Mouse (Mus musculus) limb, embryonic 11.5 days (tissue): ENCODE measurements around the gene Glrp1. TPM values are rescaled to one million over a fixed set of nuclear protein-coding genes. Genes with fewer than 3 reads are reported as not detected.
A peak's percentile ranks its signal among the peaks of the same experiment; 100 is the strongest.

ENCODE experiments used
- ATAC-seq: fragments of 200-750 bp; cut with Nextera tagmentation; 2 replicates; pipeline ENCODE4 v1.8.0; 2017; ENCODE audit warnings: low read depth; ENCODE audit not compliant: insufficient number of reproducible peaks, low FRiP score, low TSS enrichment
- DNase-seq: peaks from one replicate; pipeline ENCODE4 v3.0.0-alpha.2; 2015; ENCODE audit warnings: low spot score
- H3K27ac ChIP-seq: fragments of 300-500 bp; sonication (generic); replicated peaks from 2 replicates; pipeline ENCODE4 v1.5.1; 2014; ENCODE audit warnings: low read depth, mild to moderate bottlenecking, low read length
- H3K27me3 ChIP-seq: fragments of 300-500 bp; sonication (generic); 2 replicates; pipeline ENCODE4 v1.6.1; 2014; ENCODE audit warnings: mild to moderate bottlenecking, low read length, mixed read lengths; ENCODE audit not compliant: control insufficient read depth, insufficient read depth
- H3K36me3 ChIP-seq: fragments of 300-500 bp; sonication (generic); 2 replicates; pipeline ENCODE4 v1.6.1; 2014; ENCODE audit warnings: mild to moderate bottlenecking, low read length, moderate library complexity, mixed read lengths; ENCODE audit not compliant: control insufficient read depth, insufficient read depth
- H3K4me1 ChIP-seq: fragments of 300-500 bp; sonication (generic); 2 replicates; pipeline ENCODE4 v1.6.1; 2014; ENCODE audit warnings: low read length, mixed read lengths; ENCODE audit not compliant: control insufficient read depth, insufficient read depth
- H3K4me2 ChIP-seq: fragments of 300-500 bp; sonication (generic); 2 replicates; pipeline ENCODE4 v1.6.1; 2014; ENCODE audit warnings: low read depth, mild to moderate bottlenecking, moderate library complexity; ENCODE audit not compliant: severe bottlenecking
- H3K4me3 ChIP-seq: fragments of 300-500 bp; sonication (generic); 2 replicates; pipeline ENCODE4 v1.5.1; 2014; ENCODE audit warnings: low read depth, low read length
- H3K9ac ChIP-seq: fragments of 300-500 bp; sonication (generic); 2 replicates; pipeline ENCODE4 v1.6.1; 2014; ENCODE audit warnings: mild to moderate bottlenecking, low read length
- H3K9me3 ChIP-seq: fragments of 300-500 bp; sonication (generic); 2 replicates; pipeline ENCODE4 v1.6.1; 2016; ENCODE audit warnings: low read length; ENCODE audit not compliant: control insufficient read depth
- WGBS: fragments of 180-500 bp; shearing (Covaris S2); extraction: QIAGEN DNeasy Blood & Tissue Kit; methylation state at CpG from one replicate; pipeline ENCODE4 v1.1.7; 2014; 5-methylcytosine and 5-hydroxymethylcytosine counted together
- polyA plus RNA-seq: library from polyadenylated mRNA; unstranded; fragments of >200 nt; fragmentation: Nextera tagmentation; extraction: Ambion mirVana; gene quantifications from 2 replicates; pipeline ENCODE4 v1.2.1, GENCODE M21; 2014

The Glrp1 gene
- polyA plus RNA-seq, 1 experiment from 2014 or later = not detected

DNA sequence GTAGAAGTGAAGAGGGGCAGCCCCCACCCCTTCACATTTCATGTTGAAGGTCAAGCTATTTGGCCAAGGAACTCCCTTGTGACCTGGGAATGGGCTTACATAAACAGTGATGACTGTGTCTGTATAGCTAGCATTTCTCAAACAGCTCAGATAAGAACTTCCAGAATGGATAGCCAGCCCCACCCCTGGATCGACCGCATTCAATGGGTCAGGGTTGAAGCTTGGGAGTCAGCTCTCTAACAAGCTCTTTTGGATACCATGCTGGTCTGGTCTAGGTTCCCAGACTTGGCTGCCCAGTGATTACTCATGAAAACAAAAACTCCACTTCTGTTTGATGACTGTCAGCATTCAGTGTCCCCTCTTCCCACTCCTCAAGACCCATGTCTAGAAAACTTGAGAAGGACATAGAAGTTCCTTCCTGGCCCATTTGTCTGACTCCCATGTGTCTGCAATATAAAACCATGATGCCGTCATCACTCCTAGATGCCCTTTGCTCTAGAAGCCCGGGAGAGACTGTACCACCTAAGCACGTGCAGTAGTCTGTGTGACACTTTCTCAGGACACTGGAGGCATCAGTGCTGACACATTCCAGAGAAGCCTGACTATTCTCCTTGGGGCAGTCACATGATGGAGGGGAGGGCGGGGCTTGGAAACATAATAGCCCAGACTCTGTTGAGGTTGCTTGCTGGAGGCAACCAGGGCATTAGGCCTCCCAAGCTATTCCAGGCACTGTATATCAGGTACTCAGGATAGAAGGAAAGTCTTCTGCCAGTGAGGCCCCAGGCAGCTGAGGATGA, 45.6 kb downstream of the Glrp1 start:
- Histone ChIP-seq H3K4me3 (no peak overlapping the region), H3K27ac (no peak overlapping the region), H3K36me3 (no peaks in the 10 kb centered on the region), H3K9me3 (no peaks in the 10 kb centered on the region), H3K4me1 (no peaks in the 10 kb centered on the region), H3K4me2 (no peak overlapping the region), H3K9ac (no peak overlapping the region), H3K27me3 (no peaks in the 10 kb centered on the region)
- no peak for DNase-seq
- WGBS = 79% methylated on average over 6 of the region's 6 CpGs
- ATAC-seq = no peak

DNA sequence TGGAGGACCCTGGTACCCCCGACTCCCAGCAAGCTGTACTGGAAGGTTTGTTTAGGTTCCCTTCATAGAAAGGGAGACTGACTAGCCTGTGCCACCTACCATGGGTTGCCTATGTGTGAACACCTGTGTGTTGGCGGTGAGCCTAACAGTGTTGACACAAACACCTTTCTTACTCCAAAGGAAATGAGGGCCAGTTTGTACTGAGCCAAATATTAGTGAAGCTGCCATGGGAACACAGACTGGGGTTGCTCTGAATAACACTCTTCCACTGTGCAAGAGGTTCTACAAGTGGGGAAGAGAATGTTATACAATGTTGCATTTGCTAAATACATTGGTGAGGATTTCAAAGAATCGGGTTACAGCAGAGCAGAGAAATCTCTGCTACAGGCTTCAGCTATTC, 46.6 kb downstream of the Glrp1 start:
- no peak for ATAC-seq
- Histone ChIP-seq H3K9me3 (no peaks in the 10 kb centered on the region), H3K4me1 (no peaks in the 10 kb centered on the region), H3K27me3 (no peaks in the 10 kb centered on the region), H3K27ac (no peak overlapping the region), H3K4me3 (no peak overlapping the region), H3K4me2 (no peak overlapping the region), H3K36me3 (no peaks in the 10 kb centered on the region), H3K9ac (no peak overlapping the region)
- WGBS = 86% methylated on average over 3 of the region's 3 CpGs
- DNase-seq = no peak

DNA sequence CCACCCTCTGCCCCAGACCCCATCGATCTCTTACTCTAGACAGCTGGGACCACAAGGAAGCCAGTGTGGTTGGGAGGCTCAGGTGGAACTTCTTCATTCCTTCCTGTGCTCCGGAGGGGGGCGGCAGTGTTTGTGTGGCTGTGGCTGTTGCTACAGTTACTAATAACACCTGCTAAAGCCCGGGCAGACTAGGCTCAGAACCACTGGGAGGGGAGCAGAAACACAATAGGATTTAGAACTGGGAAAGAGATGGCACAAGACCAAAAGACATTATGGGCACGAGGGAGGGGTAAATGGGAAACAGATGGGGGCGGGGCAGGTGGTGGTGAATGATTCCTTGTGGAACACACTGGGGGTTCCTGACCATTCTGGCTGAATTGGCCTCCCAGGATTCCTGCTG, 47.4 kb downstream of the Glrp1 start:
- no peak for DNase-seq

DNA sequence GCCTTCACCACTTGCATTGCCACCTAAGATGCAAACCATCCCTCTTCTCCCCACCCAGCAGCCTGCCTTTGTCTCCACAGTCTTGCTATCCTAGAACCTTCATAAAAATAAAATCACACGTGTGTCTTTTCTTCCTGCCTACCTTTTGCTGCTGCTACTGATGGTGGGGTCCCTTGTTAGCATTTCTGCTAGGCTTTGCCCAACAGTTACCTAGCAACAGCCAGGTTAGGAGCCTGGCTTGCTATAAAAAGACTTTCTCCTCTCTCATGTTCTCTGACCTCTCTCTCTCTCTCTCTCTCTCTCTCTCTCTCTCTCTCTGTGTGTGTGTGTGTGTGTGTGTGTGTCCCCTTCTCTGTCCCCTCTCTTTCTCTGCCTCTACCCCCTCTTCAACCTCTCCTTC, 48.8 kb downstream of the Glrp1 start:
- Histone ChIP-seq H3K9ac (no peak overlapping the region), H3K27me3 (no peaks in the 10 kb centered on the region), H3K4me1 (no peaks in the 10 kb centered on the region), H3K36me3 (no peaks in the 10 kb centered on the region), H3K4me2 (no peak overlapping the region), H3K9me3 (no peaks in the 10 kb centered on the region), H3K27ac (no peak overlapping the region), H3K4me3 (no peak overlapping the region)
- ATAC-seq (no peak), DNase-seq (no peak)
- WGBS = 20% methylated on average over 1 of the region's 1 CpGs

More for the DNA sequence above, 47.4 kb downstream of the Glrp1 start:
- Histone ChIP-seq H3K4me2 (no peak overlapping the region), H3K27me3 (no peaks in the 10 kb centered on the region), H3K36me3 (no peaks in the 10 kb centered on the region), H3K9me3 (no peaks in the 10 kb centered on the region), H3K27ac (no peak overlapping the region), H3K9ac (no peak overlapping the region), H3K4me3 (no peak overlapping the region), H3K4me1 (no peaks in the 10 kb centered on the region)
- no peak for ATAC-seq
- WGBS = 40% methylated on average over 6 of the region's 6 CpGs

DNA sequence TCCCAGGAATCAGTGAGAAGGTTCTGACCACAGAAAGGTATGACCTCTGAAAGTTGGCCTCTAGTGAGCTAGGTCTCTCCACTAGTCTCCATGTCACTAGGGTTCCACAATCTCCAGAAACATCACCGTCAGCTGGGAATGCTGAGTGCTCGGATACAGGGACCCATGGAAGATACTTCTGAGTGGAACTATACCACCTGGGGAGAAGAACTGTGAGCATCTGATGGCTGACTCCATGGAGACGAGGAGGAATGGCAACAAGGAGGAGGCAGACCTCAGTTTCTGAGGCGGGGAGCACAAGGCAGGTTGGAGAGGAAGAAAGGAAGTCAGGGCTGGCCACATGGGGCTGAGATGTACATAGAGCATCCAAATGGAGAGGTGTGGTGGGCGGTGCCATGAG, 50.2 kb downstream of the Glrp1 start:
- no peak overlapping the region for H3K4me3 ChIP-seq
- ATAC-seq (no peak), DNase-seq (no peak)
- WGBS = 93% methylated on average over 5 of the region's 5 CpGs
- H3K4me1 ChIP-seq = no peaks in the 10 kb centered on the region
- H3K4me2 ChIP-seq = no peak overlapping the region
- no peaks in the 10 kb centered on the region for H3K36me3 ChIP-seq
- H3K27me3 ChIP-seq = no peaks in the 10 kb centered on the region
- H3K9ac ChIP-seq = no peak overlapping the region
- no peaks in the 10 kb centered on the region for H3K9me3 ChIP-seq
- no peak overlapping the region for H3K27ac ChIP-seq

DNA sequence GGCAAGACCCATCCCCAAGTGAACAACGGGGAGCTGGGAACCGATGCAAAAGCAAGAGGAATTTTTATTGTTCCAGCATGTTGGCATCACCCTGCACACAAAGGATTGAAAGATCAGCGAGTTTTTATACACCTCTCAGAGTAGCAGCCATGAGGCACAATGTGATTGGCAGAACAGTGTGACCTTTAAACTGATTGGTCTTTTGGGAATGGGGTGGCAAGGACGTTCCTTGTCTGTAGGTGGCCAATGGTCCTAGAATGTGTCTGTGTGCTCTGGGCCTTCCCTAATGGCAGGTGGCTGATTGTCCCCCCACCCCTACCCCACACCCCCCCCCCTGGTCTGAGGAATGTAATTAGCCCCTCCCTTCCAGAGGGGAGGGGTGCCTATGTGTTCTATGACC, 50.7 kb downstream of the Glrp1 start:
- Histone ChIP-seq H3K9me3 (no peaks in the 10 kb centered on the region), H3K4me2 (no peak overlapping the region), H3K9ac (no peak overlapping the region), H3K4me3 (no peak overlapping the region), H3K36me3 (no peaks in the 10 kb centered on the region), H3K4me1 (no peaks in the 10 kb centered on the region), H3K27me3 (no peaks in the 10 kb centered on the region), H3K27ac (no peak overlapping the region)
- no peak for ATAC-seq
- no peak for DNase-seq
- WGBS = 90% methylated on average over 4 of the region's 4 CpGs

DNA sequence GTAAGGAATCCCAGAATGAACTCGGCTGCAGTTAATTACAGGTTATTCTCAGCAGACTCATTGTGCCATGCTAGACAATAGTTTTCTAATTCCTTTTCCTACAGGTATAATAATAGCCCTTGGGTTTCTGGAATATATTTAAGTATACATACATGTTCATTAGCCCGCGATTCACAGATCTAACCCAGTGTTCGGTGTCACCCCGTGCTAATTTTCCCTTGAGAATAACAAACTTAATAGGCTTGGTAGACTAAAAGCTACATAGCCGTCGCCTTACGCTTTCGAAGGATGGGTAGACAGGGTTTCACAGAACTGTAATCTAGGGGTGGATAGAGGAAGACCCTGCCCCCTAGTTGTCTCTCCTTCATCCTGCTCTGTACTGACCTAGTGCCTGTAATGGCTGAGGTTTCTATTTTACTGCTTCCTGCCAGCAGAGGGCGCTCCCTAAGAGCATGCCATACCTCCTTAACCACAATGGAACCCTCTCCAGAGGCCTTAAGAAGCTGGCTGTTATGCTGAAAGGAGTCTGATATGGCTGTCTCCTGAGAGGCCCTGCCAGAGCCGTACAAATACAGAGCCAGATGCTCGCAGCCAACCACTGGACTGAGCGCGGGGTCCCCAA, 53.3 kb downstream of the Glrp1 start:
- ATAC-seq (no peak), DNase-seq (peak; percentile 82)
- no peak overlapping the region for H3K4me2 ChIP-seq
- H3K36me3 ChIP-seq = no peaks in the 10 kb centered on the region
- no peaks in the 10 kb centered on the region for H3K4me1 ChIP-seq
- H3K27me3 ChIP-seq = no peaks in the 10 kb centered on the region
- no peak overlapping the region for H3K9ac ChIP-seq
- no peaks in the 10 kb centered on the region for H3K9me3 ChIP-seq
- no peak overlapping the region for H3K4me3 ChIP-seq
- H3K27ac ChIP-seq = no peak overlapping the region
- 58% methylated on average over 14 of the region's 14 CpGs for WGBS

DNA sequence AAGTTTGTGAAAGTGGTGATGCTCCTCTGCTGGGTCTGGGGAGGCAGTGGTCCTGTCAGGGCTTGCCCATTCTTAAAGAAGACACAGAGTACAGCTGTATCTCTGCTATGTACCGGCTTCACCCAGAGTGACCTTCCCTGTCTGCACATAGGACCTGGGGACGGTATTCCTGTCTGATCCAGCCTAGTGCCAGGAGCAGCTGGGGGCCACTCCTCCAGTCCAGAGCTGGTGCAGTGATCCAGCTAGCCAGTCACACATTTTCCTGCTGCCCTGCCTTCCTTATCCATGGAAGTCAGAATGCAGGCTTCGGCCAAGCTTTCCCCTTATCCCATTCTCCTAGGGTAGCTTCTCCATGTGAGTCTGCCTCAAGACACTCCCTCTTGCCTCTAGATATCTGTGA, 54.1 kb downstream of the Glrp1 start:
- ATAC-seq (no peak), DNase-seq (no peak)
- Histone ChIP-seq H3K36me3 (no peaks in the 10 kb centered on the region), H3K4me3 (no peak overlapping the region), H3K4me1 (no peaks in the 10 kb centered on the region), H3K9me3 (no peaks in the 10 kb centered on the region), H3K27me3 (no peaks in the 10 kb centered on the region), H3K27ac (no peak overlapping the region), H3K4me2 (no peak overlapping the region), H3K9ac (no peak overlapping the region)
- WGBS = 86% methylated on average over 3 of the region's 3 CpGs
